Mouse (Mus musculus) gastrocnemius, postnatal 25 days (tissue): ENCODE measurements around the gene Scaper. TPM values are rescaled to one million over a fixed set of nuclear protein-coding genes. Genes with fewer than 3 reads are reported as not detected.
A peak's percentile ranks its signal among the peaks of the same experiment; 100 is the strongest.

Experiments
- DNase-seq: peaks from one replicate; pipeline ENCODE4 v3.0.0; 2022
- long read RNA-seq, 2 experiments: library from polyadenylated mRNA; stranded (forward); transcript quantifications; one replicate each; pipeline ENCODE4 v2.0.0; 2021
- total RNA-seq, 2 experiments: library from RNA; stranded (reverse); gene quantifications; 1 replicate in 1 of 2; 2 replicates in 1 of 2; pipeline ENCODE4 v1.2.3; 2021

Gene Scaper
- total RNA-seq: 1 to 10 TPM; 6.1 TPM
- long read RNA-seq, experiment 1, full-length matches to known transcripts: 1 of 5 reads
- long read RNA-seq, experiment 1, partial matches to known transcripts: 2 of 5 reads
- long read RNA-seq, experiment 1, other reads (novel, unspliced or antisense): 2 of 5 reads
- long read RNA-seq, experiment 2, full-length matches to known transcripts: 2 of 6 reads
- long read RNA-seq, experiment 2, partial matches to known transcripts: 1 of 6 reads
- long read RNA-seq, experiment 2, other reads (novel, unspliced or antisense): 3 of 6 reads

- DNase-seq: peak; percentile 87
Observed at GRCm38 (mm10) chr9:55937664-55938617, at the start of gene Scaper. TSS of gene Scaper (minus strand) at chr9:55938119.

- no peak for DNase-seq
Observed at GRCm38 (mm10) chr9:55946819-55947218, 8.9 kb upstream of the Scaper start.

DNA sequence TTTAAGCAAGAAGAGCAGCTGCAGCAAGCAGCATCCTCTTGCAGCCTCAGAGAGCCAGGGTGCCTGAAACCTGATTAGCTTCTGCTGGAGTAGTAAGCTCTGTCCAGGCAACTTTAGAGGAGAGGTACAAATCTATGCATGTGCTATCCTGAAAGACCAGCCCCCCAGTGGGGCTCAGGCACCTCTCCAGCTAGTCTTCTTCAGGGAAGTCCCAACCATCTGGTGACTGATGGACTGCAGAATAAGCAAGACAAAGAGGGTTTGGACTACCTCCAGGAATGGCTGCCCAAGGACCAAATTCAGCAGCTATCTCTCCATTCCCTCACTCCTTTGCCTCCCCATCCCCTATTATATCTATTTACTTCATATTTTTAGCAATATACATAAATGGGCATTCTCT is 3.4 kb upstream of the Scaper start:
- no peak for DNase-seq

DNA sequence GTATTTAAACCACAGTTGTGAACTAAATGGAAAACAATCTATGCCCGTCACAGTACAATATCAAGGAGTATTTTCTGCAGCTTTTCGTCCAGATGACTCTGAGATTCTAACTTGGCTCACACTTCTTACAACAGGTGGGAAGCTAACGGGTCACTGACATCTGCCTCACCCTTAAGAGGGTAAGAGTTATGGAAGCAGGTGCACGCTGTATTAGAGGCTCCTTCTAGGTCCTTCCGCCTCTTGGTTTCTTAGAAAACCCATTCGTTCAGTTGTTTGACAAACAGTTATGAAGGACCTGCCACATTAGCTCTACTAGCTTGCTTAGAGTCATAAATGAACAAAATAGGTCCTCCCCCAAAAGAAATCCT is 683 bp upstream of the Scaper start:
- DNase-seq: no peak

- DNase-seq: no peak
Observed at GRCm38 (mm10) chr9:55937224-55937663, 675 bp downstream of the Scaper start.

- DNase-seq: no peak
Observed at GRCm38 (mm10) chr9:55932482-55932881, 5.4 kb downstream of the Scaper start.

DNA sequence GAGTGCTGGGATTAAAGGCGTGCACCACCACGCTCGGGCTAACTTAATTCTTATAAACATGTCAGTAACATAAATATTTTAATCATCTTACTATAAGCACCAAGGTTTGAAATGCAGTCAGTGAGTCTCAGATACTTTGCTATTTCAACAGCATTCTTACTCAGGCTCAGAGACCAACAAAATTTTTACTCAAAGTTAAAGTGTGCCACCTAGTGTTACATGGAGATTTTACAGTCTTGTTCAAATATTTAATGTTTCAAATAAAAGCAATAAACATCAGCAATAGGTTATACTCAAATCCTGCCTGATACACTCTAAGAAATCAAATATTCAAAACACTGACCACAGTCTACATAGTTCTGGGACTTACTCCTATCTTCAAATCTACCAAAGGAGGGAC is 19.3 kb downstream of the Scaper start:
- DNase-seq: no peak

DNA sequence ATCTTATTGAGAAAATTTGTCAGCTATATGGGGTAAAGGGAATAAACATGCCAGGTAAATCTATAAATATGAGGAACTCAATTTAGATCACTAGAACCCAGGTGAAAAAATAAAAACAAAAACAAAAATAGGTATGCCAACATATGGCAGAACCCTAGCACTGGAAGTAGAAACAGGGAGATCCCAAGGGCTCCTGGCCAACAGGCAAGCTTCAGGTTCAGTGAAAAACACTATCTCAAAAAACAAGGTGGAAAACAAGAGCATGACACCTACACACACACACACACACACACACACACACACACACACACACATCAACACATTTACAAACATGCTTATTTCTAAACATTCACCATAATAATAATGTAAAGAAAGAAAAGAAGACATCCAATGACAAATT is 21.2 kb downstream of the Scaper start:
- DNase-seq: no peak

- no peak for DNase-seq
Observed at GRCm38 (mm10) chr9:55911481-55911880, 26.4 kb downstream of the Scaper start.

DNA sequence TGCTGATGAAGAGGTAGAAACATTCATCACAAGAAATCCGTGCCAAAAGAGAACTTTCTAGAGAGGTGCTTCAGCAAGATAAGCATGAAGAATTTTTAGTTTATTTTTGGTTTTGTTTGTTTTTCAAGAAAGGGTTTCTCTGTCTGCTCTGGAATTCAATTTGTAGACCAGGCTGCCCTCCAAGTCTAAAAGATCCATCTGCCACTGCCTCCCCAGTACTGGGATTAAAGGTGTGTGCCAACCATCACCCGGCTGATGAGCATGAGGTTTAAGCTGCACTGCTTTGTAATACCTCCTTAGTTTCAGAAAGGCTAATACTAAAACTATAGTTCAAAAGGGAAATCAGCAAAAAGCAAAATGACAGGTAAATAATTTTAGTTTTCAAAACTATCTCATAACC is 35.0 kb downstream of the Scaper start:
- DNase-seq: no peak

DNA sequence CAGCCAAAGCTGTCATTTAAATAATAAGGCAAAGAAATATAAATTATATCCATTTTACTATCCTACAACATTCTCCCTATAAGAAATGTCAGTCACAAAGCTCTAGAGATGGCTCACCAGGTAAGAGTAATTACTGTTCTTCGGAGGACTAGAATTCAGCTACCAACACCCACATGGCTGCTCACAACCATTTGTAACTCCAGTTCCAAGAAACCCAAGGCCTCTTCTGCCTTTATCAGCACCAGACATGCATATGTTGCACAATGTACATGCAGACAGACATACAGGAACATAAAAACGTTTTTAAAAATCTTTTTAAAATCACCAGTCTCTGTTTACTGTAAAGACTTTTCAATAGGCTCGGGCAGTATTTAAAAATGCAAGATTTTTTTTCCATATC is 36.3 kb downstream of the Scaper start:
- DNase-seq: no peak

- DNase-seq: no peak
Observed at GRCm38 (mm10) chr9:55900531-55900930, 37.4 kb downstream of the Scaper start.

- DNase-seq: no peak
Observed at GRCm38 (mm10) chr9:55878066-55878465, 59.9 kb downstream of the Scaper start.

DNA sequence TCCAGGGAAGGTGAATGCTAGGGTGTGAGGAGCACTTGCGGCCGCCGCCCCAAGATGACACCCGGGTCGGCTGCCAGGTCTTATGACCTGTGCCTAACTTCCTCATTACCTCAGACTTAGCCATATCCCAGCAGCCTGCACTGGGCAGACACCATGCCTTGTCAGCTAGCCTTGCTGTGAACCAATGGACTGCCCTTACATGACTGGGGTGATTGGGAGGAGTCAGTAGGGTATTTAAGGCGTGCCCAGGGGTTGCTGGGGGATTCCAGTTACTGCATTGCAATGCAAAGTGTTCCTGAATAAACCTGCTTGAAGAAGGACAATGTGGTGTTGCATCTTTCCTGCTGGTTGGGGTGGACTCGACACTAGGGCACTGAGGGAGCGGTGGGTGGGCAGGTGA is 148.5 kb downstream of the Scaper start:
- no peak for DNase-seq

DNA sequence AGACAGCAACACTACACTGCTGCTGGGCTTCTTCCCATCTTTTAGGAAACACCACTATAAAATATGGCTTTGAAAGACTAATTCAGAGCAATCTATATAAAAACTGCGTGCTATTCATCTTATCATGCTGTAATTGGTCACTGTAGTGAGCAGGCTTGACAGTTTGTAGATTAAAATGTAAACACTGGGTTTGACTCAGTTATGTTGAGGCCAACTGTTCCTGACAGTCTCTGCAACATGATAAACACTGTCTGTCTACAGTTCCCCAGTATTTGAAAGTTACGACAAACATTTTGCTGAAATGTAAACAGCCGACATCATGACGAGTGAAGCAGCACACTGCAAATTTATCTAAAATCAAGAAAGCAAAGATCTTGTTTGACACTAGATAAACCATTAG is 225.9 kb downstream of the Scaper start:
- no peak for DNase-seq

- DNase-seq: no peak
Observed at GRCm38 (mm10) chr9:55710553-55710952, 227.4 kb downstream of the Scaper start.

- DNase-seq: no peak
Observed at GRCm38 (mm10) chr9:55706603-55707002, 231.3 kb downstream of the Scaper start.

GRCm38 (mm10) chr9:55695307-55695706 is 242.6 kb downstream of the Scaper start:
- DNase-seq: no peak

GRCm38 (mm10) chr9:55677099-55677498 is 260.8 kb downstream of the Scaper start:
- no peak for DNase-seq

DNA sequence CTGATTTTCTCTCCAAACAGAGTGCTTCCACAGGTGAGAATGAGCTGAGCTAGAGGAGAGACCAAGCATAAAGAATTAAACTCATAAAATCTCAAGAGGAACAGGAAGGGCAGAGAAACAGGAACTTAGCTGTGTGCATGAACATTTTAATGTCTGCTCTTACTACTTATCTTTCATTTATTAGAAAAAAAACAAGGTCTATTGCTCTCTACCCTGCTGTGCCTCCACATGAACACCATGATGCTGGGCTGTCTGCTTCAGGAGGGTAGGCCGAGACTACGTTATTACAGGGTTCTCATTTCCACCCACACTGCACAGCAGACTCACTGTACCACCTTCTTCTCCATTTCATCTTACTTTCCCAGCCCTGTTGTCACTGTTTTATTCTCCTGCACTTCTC is 291.5 kb downstream of the Scaper start:
- no peak for DNase-seq

DNA sequence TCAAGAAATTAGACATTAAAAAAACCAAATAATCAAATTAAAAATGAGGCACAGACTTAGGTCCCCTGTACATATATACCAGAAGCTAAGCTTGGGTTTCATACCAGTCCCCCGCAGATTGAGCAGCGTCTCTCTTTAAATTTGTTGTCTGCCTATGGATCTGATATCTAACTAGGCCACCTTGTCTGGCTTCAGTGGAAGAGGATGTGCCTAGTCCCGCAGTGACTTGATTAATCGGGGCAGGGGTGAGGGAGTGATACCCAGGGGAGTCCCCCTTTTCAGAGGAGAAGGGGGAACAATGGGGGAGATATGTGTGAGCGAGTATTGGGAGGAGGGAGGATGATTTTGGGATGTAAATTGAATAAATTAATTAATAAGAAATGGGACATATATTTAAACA is 310.9 kb downstream of the Scaper start:
- DNase-seq: no peak

GRCm38 (mm10) chr9:55614711-55615110 is 323.2 kb downstream of the Scaper start:
- no peak for DNase-seq

- no peak for DNase-seq
Observed at GRCm38 (mm10) chr9:55609751-55610150, 328.2 kb downstream of the Scaper start.
